Mouse (Mus musculus) cerebellum, adult 2 months (tissue): ENCODE measurements around the gene Fgfr2.

Experiments used
- CTCF ChIP-seq: fragments of 200-500 bp; IDR thresholded peaks from 2 replicates; pipeline ENCODE4 v1.5.1; 2011; ENCODE audit warnings: low read depth, mild to moderate bottlenecking, control low read depth, low read length, moderate library complexity, borderline replicate concordance; ENCODE audit not compliant: insufficient read depth
- POLR2A ChIP-seq: fragments of 200-500 bp; IDR thresholded peaks from 2 replicates; pipeline ENCODE4 v1.6.1; 2011; ENCODE audit warnings: low read length, control low read depth, borderline replicate concordance; ENCODE audit not compliant: insufficient read depth

DNA sequence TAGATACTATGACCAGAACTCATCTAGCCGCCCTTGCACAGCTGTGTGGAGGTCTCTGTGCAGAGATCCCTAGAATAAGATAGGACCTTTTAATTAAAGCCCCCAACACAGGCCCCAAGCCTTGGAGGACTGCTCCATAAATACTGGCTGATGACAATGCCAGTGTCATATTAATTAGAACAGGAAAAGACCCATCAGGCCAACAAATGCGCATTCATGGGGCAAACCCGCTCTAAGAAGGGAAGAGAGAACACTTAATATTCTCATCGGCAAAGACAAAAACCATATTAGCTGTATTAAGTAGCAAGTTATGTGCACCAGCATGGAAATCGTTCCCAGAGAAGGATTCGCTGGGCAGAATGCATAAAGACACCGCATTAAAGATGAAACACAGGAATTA lies 1521.0 kb downstream of the Fgfr2 start:
- TF ChIP-seq POLR2A = no peak
- TF ChIP-seq CTCF = no peak
